Mouse (Mus musculus): ENCODE results near the gene Tulp3. TPM values are rescaled to one million over a fixed set of nuclear protein-coding genes. Genes with fewer than 3 reads are reported as not detected.
A peak's percentile ranks its signal among the peaks of the same experiment; 100 is the strongest.
"Not testable (repeated sequence)": the region's sequence is repeated elsewhere in the genome, so short reads cannot be mapped to it uniquely, and the experiment has no call there.

The Tulp3 gene
- polyA plus RNA-seq, 1 experiment from 2014 or later: 28.1 TPM

DNA sequence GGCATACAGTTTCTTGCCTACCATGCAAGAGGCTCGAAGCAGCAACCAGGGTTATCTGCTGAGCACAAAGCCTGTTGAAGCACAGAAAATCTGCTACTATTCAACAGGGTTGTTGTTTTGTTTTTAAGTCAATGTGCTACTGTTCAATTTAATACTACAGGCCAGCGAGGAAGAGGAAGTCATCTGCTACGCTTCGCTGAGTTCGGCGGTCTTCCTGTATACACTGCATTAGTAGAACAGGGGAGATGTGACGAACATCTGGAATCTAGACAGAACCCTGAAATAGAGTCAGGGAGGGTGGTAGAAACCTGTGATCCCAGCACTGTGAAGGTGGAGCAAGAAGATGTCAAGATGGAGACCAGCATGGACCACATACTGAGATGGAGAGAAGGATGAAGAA, 28.1 kb upstream of the Tulp3 start:
- no peak for ATAC-seq (ENCODE audit: low FRiP score, low TSS enrichment)
- H3K4me2 ChIP-seq (replicated peaks; ENCODE audit: low read depth, low read length): no peak overlapping the region
- no peaks in the 10 kb centered on the region for H3K36me3 ChIP-seq (ENCODE audit: control insufficient read depth, insufficient read depth, low read length)
- H3K27me3 ChIP-seq (ENCODE audit: control insufficient read depth, insufficient read depth, low read length): no peaks in the 10 kb centered on the region
- no peak overlapping the region for H3K4me3 ChIP-seq (ENCODE audit: low read length)
- no peaks in the 10 kb centered on the region for H3K4me1 ChIP-seq (ENCODE audit: control insufficient read depth, insufficient read depth, low read length)
- no peak overlapping the region for H3K9ac ChIP-seq (ENCODE audit: low read depth, low read length)
- 63% methylated on average over 7 of the region's 7 CpGs for WGBS
- no peaks in the 10 kb centered on the region for H3K9me3 ChIP-seq (ENCODE audit: control insufficient read depth, low read length)
- H3K27ac ChIP-seq (ENCODE audit: low read depth, low read length): no peak overlapping the region

DNA sequence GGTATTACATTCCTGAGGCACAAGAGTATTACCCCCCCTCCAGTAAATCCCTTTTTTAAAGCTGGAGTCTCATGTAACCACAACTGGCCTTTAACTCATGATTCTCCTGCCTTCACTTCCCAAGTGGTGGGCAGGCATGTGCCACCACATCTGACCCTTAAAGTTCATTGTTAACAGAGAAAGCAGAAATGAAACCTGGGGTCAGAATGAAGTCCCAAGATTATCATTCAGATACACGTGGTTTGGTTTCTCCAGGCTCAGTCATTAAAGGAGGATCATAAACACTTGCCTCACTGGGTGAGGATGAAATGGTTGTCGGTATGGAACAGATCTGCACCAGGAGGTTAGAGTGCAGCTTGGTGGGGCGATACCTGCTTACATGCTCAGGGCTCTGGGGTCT, 25.6 kb upstream of the Tulp3 start:
- no peaks in the 10 kb centered on the region for H3K27me3 ChIP-seq (ENCODE audit: control insufficient read depth, insufficient read depth, low read length)
- no peak for ATAC-seq (ENCODE audit: low FRiP score, low TSS enrichment)
- no peak overlapping the region for H3K9ac ChIP-seq (ENCODE audit: low read depth, low read length)
- no peak overlapping the region for H3K4me3 ChIP-seq (ENCODE audit: low read length)
- no peaks in the 10 kb centered on the region for H3K9me3 ChIP-seq (ENCODE audit: control insufficient read depth, low read length)
- H3K36me3 ChIP-seq (ENCODE audit: control insufficient read depth, insufficient read depth, low read length): peaks cover 2% of the 10 kb centered on the region; the same call in 1 of the 2 replicates
- no peak overlapping the region for H3K4me2 ChIP-seq (replicated peaks; ENCODE audit: low read depth, low read length)
- 74% methylated on average over 3 of the region's 3 CpGs for WGBS
- no peaks in the 10 kb centered on the region for H3K4me1 ChIP-seq (ENCODE audit: control insufficient read depth, insufficient read depth, low read length)
- no peak overlapping the region for H3K27ac ChIP-seq (ENCODE audit: low read depth, low read length)

DNA sequence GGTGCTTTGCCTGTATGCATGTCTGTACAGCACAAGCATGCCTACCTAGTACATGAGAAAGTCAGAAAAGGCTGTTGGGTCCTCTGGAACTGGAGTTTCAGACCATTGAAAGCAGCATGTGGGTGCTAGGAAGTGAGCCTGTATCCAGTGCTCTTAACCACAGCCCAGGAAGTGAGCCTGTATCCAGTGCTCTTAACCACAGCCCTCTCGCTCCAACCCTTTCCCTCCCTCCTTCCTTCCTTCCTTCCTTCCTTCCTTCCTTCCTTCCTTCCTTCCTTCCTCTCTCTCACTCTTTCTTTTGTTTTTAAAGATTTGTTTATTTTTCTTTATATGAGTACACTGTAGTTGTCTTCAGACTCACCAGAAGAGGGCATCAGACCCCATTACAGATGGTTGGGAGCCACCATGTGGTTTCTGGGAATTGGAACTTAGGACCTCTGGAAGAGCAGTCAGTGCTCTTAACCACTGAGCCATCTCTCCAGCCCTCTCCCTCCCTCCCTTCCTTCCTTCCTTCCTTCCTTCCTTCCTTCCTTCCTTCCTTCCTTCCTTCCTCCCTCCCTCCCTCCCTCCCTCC, 25.0 kb upstream of the Tulp3 start:
- ATAC-seq (ENCODE audit: low FRiP score, low TSS enrichment): not testable (repeated sequence)

DNA sequence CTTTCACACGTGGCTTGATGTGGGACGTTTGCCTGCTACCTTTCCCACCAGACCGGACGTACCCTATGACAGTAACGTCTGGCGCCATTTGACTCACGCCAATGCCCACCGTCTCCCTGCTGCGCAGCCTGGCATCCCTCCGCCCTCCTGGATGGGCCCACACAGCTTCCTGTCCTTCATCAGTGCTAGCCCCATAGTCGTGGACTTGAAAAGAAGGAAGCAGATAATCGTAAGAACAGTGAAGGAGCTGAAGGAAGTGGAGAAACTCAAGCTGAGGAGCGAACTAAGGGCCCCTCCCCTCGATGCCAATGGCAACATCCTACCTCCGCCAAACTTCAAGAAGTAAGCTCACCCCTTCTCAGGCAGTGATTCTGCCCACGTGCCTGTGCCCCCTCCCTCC, 24.0 kb upstream of the Tulp3 start:
- 83% methylated on average over 16 of the region's 16 CpGs for WGBS
- H3K4me2 ChIP-seq (replicated peaks; ENCODE audit: low read depth, low read length): no peak overlapping the region
- H3K9me3 ChIP-seq (ENCODE audit: control insufficient read depth, low read length): no peaks in the 10 kb centered on the region
- H3K36me3 ChIP-seq (ENCODE audit: control insufficient read depth, insufficient read depth, low read length): peaks cover 11% of the 10 kb centered on the region; the same call in 1 of the 2 replicates
- H3K9ac ChIP-seq (ENCODE audit: low read depth, low read length): no peak overlapping the region
- H3K4me1 ChIP-seq (ENCODE audit: control insufficient read depth, insufficient read depth, low read length): no peaks in the 10 kb centered on the region
- H3K27me3 ChIP-seq (ENCODE audit: control insufficient read depth, insufficient read depth, low read length): no peaks in the 10 kb centered on the region
- ATAC-seq (ENCODE audit: low FRiP score, low TSS enrichment): no peak
- no peak overlapping the region for H3K27ac ChIP-seq (ENCODE audit: low read depth, low read length)
- H3K4me3 ChIP-seq (ENCODE audit: low read length): no peak overlapping the region

More for the DNA sequence above, 25.0 kb upstream of the Tulp3 start:
- not testable (repeated sequence) for H3K9ac ChIP-seq (ENCODE audit: low read depth, low read length); H3K36me3 ChIP-seq (ENCODE audit: control insufficient read depth, insufficient read depth, low read length); H3K27ac ChIP-seq (ENCODE audit: low read depth, low read length); H3K9me3 ChIP-seq (ENCODE audit: control insufficient read depth, low read length); H3K4me1 ChIP-seq (ENCODE audit: control insufficient read depth, insufficient read depth, low read length); H3K4me3 ChIP-seq (ENCODE audit: low read length); H3K4me2 ChIP-seq (replicated peaks; ENCODE audit: low read depth, low read length); H3K27me3 ChIP-seq (ENCODE audit: control insufficient read depth, insufficient read depth, low read length)
- WGBS: 73% methylated on average over 1 of the region's 1 CpGs

DNA sequence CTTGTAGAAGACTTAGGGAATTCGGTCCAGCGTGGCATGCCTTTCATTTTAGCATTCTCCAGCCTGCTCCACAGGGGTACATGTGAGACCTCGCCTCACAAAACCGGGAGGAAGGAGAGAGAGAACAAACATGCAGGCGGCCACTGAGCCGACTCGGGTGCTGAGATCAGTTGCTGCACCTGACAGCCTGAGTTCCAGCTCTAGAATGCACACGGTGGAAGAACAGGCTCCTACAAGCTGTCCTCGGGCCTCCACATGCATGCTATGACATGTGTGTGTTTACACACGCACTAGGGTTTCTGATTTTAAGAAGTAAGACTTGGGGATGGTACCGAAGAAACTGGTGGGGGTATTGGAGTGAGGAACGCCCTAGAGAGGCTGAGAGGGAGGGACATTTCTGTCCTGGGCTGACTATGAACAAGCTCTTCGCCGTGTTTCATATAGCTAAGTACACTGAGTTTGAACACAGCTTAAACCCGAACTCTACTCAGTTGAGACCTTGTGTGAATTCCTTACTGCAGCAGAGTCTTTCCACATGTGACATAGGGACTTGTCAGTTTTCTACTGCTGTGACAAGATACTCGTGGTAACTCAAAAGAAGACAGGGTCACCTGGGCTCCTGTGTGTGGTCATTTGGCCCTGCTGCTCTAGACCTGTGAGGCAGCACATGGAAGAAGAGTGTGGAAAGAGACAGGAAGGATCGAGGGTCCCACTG, 20.9 kb upstream of the Tulp3 start:
- no peak for ATAC-seq (ENCODE audit: low FRiP score, low TSS enrichment)
- no peak overlapping the region for H3K27ac ChIP-seq (ENCODE audit: low read depth, low read length)
- no peak overlapping the region for H3K4me3 ChIP-seq (ENCODE audit: low read length)
- no peaks in the 10 kb centered on the region for H3K27me3 ChIP-seq (ENCODE audit: control insufficient read depth, insufficient read depth, low read length)
- peaks cover 42% of the 10 kb centered on the region for H3K36me3 ChIP-seq (ENCODE audit: control insufficient read depth, insufficient read depth, low read length)
- H3K9ac ChIP-seq (ENCODE audit: low read depth, low read length): no peak overlapping the region
- 94% methylated on average over 17 of the region's 17 CpGs for WGBS
- no peak overlapping the region for H3K4me2 ChIP-seq (replicated peaks; ENCODE audit: low read depth, low read length)
- H3K4me1 ChIP-seq (ENCODE audit: control insufficient read depth, insufficient read depth, low read length): no peaks in the 10 kb centered on the region
- no peaks in the 10 kb centered on the region for H3K9me3 ChIP-seq (ENCODE audit: control insufficient read depth, low read length)

DNA sequence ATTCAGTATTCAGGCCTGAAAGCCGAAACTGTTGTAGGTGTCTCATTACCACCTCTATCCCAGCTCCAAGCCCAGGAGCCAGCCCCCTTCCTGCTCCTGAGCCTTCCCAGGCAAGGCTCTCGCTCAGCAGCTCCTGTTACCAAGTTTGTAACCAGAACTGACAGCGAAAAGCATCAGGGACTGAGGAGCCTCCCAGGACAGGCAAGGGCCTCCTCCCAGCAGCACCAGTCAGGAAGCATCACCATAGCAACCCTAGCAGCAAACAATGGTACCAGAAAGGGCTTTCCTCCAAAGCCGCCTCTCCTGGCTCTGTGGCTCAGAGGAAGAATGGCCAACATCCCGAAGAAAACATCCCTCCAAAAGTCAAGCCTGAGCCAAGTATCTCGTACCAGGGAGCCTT, 19.5 kb upstream of the Tulp3 start, which contains the start of the genes Tex52 and Gm44596:
Gene Tex52 (plus strand): TSS at position 265 of the 400 bp plus-strand sequence.
Gene Gm44596 (plus strand): TSS at position 312 of the 400 bp plus-strand sequence.
- no peaks in the 10 kb centered on the region for H3K27me3 ChIP-seq (ENCODE audit: control insufficient read depth, insufficient read depth, low read length)
- H3K9ac ChIP-seq (ENCODE audit: low read depth, low read length): no peak within 1 kb of the TSS
- H3K4me3 ChIP-seq (ENCODE audit: low read length): no peak within 1 kb of the TSS
- H3K4me1 ChIP-seq (ENCODE audit: control insufficient read depth, insufficient read depth, low read length): no peaks in the 10 kb centered on the region
- peak; percentile 65 for ATAC-seq (ENCODE audit: low FRiP score, low TSS enrichment)
- no peak within 1 kb of the TSS for H3K27ac ChIP-seq (ENCODE audit: low read depth, low read length)
- peaks cover 56% of the 10 kb centered on the region for H3K36me3 ChIP-seq (ENCODE audit: control insufficient read depth, insufficient read depth, low read length)
- H3K9me3 ChIP-seq (ENCODE audit: control insufficient read depth, low read length): no peaks in the 10 kb centered on the region
- WGBS: 44% methylated on average over 6 of the region's 6 CpGs
- no peak within 1 kb of the TSS for H3K4me2 ChIP-seq (replicated peaks; ENCODE audit: low read depth, low read length)

DNA sequence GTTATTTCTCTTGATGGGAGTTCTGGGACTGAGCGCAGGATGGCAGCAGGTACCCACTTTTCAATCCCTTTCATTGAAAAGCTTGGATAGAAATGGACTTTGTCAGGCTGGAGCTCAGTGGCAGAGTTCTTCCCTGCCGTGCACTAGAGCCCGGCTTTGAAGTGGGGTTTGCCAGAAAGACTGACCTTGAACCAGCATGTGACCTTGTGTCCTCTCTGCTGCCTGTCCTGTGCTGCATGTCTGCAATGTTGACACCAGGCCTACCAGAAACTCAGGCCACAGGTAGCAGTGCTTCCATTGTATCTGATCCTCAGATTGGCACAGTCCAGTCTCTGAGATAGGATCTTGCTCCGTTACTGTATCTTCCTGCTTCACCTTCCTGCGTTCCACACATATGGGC, 14.4 kb upstream of the Tulp3 start:
- 94% methylated on average over 5 of the region's 5 CpGs for WGBS
- no peaks in the 10 kb centered on the region for H3K27me3 ChIP-seq (ENCODE audit: control insufficient read depth, insufficient read depth, low read length)
- ATAC-seq (ENCODE audit: low FRiP score, low TSS enrichment): no peak
- H3K4me3 ChIP-seq (ENCODE audit: low read length): no peak overlapping the region
- H3K4me1 ChIP-seq (ENCODE audit: control insufficient read depth, insufficient read depth, low read length): no peaks in the 10 kb centered on the region
- no peak overlapping the region for H3K27ac ChIP-seq (ENCODE audit: low read depth, low read length)
- H3K9ac ChIP-seq (ENCODE audit: low read depth, low read length): no peak overlapping the region
- H3K9me3 ChIP-seq (ENCODE audit: control insufficient read depth, low read length): no peaks in the 10 kb centered on the region
- H3K4me2 ChIP-seq (replicated peaks; ENCODE audit: low read depth, low read length): no peak overlapping the region
- H3K36me3 ChIP-seq (ENCODE audit: control insufficient read depth, insufficient read depth, low read length): peaks cover 92% of the 10 kb centered on the region

DNA sequence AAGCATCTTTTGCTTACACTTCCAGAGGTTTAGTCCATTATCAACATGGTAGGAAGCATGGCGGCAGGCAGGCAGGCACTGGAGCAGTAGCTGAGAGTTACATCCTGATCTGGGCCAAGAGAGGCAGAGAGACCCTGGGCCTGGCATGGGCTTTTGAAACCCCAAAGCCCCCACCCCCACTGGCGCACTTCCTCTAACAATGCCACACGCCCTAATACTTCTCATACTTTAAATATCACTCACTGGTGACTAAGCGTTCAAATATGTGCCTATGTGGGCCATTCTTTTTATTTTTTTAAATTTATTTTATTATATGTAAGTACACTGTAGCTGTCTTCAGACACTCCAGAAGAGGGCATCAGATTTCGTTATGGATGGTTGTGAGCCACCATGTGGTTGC, 10.8 kb upstream of the Tulp3 start:
- Histone ChIP-seq H3K27me3 (ENCODE audit: control insufficient read depth, insufficient read depth, low read length) (no peaks in the 10 kb centered on the region), H3K9me3 (ENCODE audit: control insufficient read depth, low read length) (no peaks in the 10 kb centered on the region), H3K9ac (ENCODE audit: low read depth, low read length) (no peak overlapping the region), H3K27ac (ENCODE audit: low read depth, low read length) (no peak overlapping the region), H3K36me3 (ENCODE audit: control insufficient read depth, insufficient read depth, low read length) (peaks cover 57% of the 10 kb centered on the region), H3K4me1 (ENCODE audit: control insufficient read depth, insufficient read depth, low read length) (peaks cover 13% of the 10 kb centered on the region), H3K4me3 (ENCODE audit: low read length) (no peak overlapping the region), H3K4me2 (replicated peaks; ENCODE audit: low read depth, low read length) (no peak overlapping the region)
- no peak for ATAC-seq (ENCODE audit: low FRiP score, low TSS enrichment)
- 94% methylated on average over 5 of the region's 5 CpGs for WGBS

DNA sequence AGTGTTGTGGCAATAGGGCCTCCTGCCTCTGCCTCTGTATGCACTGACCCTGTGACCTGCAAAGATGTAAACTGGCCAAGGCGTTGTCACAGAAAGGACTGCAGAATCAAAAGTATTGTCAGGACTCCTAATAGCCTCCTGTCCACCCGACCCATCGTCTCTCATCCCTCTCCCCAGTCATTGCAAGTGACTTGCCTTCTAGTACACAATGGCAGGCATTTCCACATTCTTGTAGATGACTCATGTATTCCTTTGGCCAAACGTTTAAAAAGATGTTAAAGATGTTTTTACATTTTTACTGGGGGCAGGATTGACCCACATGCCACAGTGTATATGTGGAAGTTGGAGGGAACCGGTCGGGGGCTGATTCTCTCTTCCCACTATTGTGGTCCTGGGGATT, 9.1 kb upstream of the Tulp3 start:
- Histone ChIP-seq H3K4me3 (ENCODE audit: low read length) (no peak overlapping the region), H3K27me3 (ENCODE audit: control insufficient read depth, insufficient read depth, low read length) (no peaks in the 10 kb centered on the region), H3K36me3 (ENCODE audit: control insufficient read depth, insufficient read depth, low read length) (peaks cover 40% of the 10 kb centered on the region), H3K4me1 (ENCODE audit: control insufficient read depth, insufficient read depth, low read length) (peaks cover 16% of the 10 kb centered on the region), H3K9me3 (ENCODE audit: control insufficient read depth, low read length) (no peaks in the 10 kb centered on the region), H3K4me2 (replicated peaks; ENCODE audit: low read depth, low read length) (no peak overlapping the region), H3K27ac (ENCODE audit: low read depth, low read length) (no peak overlapping the region), H3K9ac (ENCODE audit: low read depth, low read length) (0 out of 2 replicates have a peak overlapping the region, but pooled peaks have one; percentile 23)
- no peak for ATAC-seq (ENCODE audit: low FRiP score, low TSS enrichment)
- WGBS: 82% methylated on average over 6 of the region's 6 CpGs
